Mouse (Mus musculus) thymus, adult 2 months (tissue): ENCODE results near the gene Fam25c. TPM values are rescaled to one million over a fixed set of nuclear protein-coding genes. Genes with fewer than 3 reads are reported as not detected.

ENCODE experiments used
- DNase-seq: peaks from one replicate; pipeline ENCODE4 v3.0.0; 2021
- H3K27ac ChIP-seq: fragments of 200-500 bp; 2 replicates; pipeline ENCODE4 v1.5.1; 2012; ENCODE audit warnings: low read length, control low read depth; ENCODE audit not compliant: control insufficient read depth, insufficient read depth
- H3K27me3 ChIP-seq: fragments of 200-500 bp; 2 replicates; pipeline ENCODE4 v1.6.1; 2012; ENCODE audit warnings: mild to moderate bottlenecking, low read length, moderate library complexity, mixed read lengths; ENCODE audit not compliant: control insufficient read depth, insufficient read depth
- H3K36me3 ChIP-seq: fragments of 200-500 bp; 2 replicates; pipeline ENCODE4 v1.6.1; 2012; ENCODE audit warnings: mild to moderate bottlenecking, low read length, moderate library complexity; ENCODE audit not compliant: control insufficient read depth, insufficient read depth
- H3K4me1 ChIP-seq: fragments of 200-500 bp; replicated peaks from 2 replicates; pipeline ENCODE4 v1.6.1; 2012; ENCODE audit warnings: low read length; ENCODE audit not compliant: control insufficient read depth, insufficient read depth
- H3K4me3 ChIP-seq: fragments of 200-500 bp; 2 replicates; pipeline ENCODE4 v1.5.1; 2012; ENCODE audit warnings: mild to moderate bottlenecking, low read length, control low read depth, moderate library complexity; ENCODE audit not compliant: control insufficient read depth, insufficient read depth
- CTCF ChIP-seq: fragments of 200-500 bp; IDR thresholded peaks from 2 replicates; pipeline ENCODE4 v1.5.1; 2012; ENCODE audit warnings: mild to moderate bottlenecking, control low read depth, low read length, moderate library complexity, borderline replicate concordance; ENCODE audit not compliant: control insufficient read depth, poor library complexity, insufficient read depth; ENCODE audit errors: extremely low read depth
- POLR2A ChIP-seq: fragments of 200-500 bp; IDR thresholded peaks from 2 replicates; pipeline ENCODE4 v1.6.1; 2012; ENCODE audit warnings: mild to moderate bottlenecking, low read length, control low read depth, moderate library complexity; ENCODE audit not compliant: control insufficient read depth, poor library complexity, insufficient read depth; ENCODE audit errors: extremely low read depth
- WGBS: fragments of 180-500 bp; shearing (Covaris S2); methylation state at CpG from one replicate; pipeline ENCODE4 v1.1.7; 2018; 5-methylcytosine and 5-hydroxymethylcytosine counted together
- polyA plus RNA-seq: library from polyadenylated mRNA; depleted of rRNA; stranded (reverse); fragments of >200 nt; gene quantifications from 2 replicates; pipeline ENCODE4 v1.2.3, GENCODE M21; 2012

Fam25c gene
- polyA plus RNA-seq, 1 experiment: 2.2 TPM

DNA sequence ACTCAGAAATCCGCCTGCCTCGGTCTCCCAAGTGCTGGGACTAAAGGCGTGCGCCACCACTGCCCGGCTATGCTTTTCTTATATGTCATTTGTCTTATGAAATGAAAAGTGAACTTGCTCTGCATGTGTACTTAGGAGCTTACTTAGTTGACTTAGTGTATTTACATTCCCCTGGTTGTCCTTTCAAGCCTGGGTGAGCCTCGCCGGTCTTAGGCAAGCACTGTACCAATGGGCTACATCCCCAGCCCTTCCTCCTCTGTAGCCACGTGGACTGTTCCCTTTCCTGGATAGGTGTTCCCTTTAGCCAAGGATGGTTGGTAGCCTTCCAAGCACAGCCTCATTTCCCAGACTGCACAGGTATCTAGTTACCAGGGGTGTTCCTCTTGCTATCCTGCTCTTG, 6.2 kb downstream of the Fam25c start:
- WGBS: 93% methylated on average over 8 of the region's 8 CpGs
- no peak for TF ChIP-seq POLR2A
- H3K36me3 ChIP-seq: peaks cover 4% of the 10 kb centered on the region; the same call in 1 of the 2 replicates
- no peak overlapping the region for H3K4me3 ChIP-seq
- H3K4me1 ChIP-seq: no peaks in the 10 kb centered on the region
- no peaks in the 10 kb centered on the region for H3K27me3 ChIP-seq
- no peak overlapping the region for H3K27ac ChIP-seq
- DNase-seq: no peak

DNA sequence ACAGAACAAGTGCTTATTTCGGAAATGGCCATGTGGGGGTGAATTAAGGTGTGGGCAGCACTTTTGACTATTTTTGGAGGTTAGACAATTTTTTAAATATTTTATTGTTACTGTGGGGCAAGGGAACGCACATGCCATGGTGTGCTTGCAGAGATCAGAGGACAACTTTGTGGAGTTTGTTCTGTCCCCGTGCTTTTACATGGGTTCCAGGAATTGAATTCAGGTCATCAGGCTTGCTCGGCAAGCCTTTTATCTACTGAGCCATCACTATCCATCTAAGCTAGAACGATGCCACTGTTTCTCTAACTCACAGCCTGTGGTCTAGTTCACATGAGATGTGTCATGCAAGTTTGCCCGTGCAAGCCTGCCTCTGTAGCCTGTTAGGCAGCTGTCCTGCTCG, 6.9 kb downstream of the Fam25c start:
- Histone ChIP-seq H3K4me1 (no peaks in the 10 kb centered on the region), H3K27ac (no peak overlapping the region), H3K4me3 (no peak overlapping the region), H3K36me3 (peaks cover 8% of the 10 kb centered on the region), H3K27me3 (no peaks in the 10 kb centered on the region)
- 91% methylated on average over 7 of the region's 7 CpGs for WGBS
- no peak for DNase-seq
- TF ChIP-seq CTCF: no peak
- no peak for TF ChIP-seq POLR2A

DNA sequence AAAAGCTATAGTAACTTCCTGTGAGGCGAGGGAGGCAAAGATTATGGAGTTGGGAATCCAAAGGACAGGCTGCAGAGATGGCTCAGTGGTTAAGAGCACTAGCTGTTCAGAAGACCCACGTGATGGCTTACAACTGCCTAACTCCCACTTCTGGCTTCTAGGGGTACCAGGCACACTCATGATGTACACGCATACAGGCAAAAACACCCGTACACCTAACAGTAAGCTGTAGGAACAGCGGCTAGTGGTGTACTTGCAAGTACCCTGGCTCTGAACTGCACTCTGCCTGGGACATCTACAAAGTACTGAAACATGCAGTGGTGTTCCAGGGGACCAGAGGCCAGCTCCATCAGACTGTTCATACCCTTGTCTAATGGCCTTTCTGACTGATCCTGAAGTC, 8.1 kb downstream of the Fam25c start:
- 94% methylated on average over 5 of the region's 5 CpGs for WGBS
- H3K36me3 ChIP-seq: peaks cover 18% of the 10 kb centered on the region
- TF ChIP-seq CTCF (no peak), POLR2A (no peak)
- H3K4me1 ChIP-seq: no peaks in the 10 kb centered on the region
- no peak overlapping the region for H3K4me3 ChIP-seq
- DNase-seq: no peak
- no peak overlapping the region for H3K27ac ChIP-seq
- H3K27me3 ChIP-seq: no peaks in the 10 kb centered on the region

DNA sequence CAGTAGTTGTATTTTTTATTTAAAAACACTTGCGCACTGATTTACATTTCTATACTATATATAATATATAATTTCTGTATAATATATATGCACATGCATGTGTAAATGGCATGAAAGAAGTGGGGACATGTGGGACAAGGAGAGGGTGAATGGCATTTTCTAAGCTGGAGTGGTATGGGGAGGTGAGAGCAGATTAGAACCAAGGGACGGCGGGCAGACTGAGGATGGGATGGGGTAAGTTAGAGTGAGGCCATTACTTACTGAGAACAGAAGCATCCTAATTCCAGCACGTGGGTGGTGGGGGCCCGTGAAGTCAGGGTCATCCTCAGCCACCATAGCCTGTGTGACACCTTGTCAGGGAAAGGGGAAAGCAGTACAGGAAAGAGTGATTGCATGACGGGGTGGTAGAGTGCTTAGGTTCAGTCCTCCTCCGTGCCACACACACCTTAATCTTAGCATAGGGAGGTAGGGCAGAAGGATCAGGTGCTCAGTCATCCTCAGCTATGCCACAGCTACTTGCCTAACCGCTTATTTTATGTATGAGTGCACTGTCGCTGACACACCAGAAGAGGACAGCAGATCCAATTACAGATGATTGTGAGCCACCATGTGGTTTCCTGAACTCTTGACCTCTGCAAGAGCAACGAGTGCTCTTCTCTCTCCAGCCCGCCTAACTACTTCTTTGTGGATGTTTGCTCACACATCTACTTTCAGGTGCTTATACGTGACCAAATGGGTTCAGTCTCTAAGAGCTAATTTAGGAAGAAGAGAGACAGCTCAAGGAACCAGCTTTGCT, 9.3 kb downstream of the Fam25c start:
- peaks cover 24% of the 10 kb centered on the region for H3K36me3 ChIP-seq
- no peak for DNase-seq
- H3K4me1 ChIP-seq: no peaks in the 10 kb centered on the region
- H3K27ac ChIP-seq: no peak overlapping the region
- no peak for TF ChIP-seq CTCF
- no peak for TF ChIP-seq POLR2A
- no peaks in the 10 kb centered on the region for H3K27me3 ChIP-seq
- no peak overlapping the region for H3K4me3 ChIP-seq
- WGBS: 87% methylated on average over 12 of the region's 12 CpGs

DNA sequence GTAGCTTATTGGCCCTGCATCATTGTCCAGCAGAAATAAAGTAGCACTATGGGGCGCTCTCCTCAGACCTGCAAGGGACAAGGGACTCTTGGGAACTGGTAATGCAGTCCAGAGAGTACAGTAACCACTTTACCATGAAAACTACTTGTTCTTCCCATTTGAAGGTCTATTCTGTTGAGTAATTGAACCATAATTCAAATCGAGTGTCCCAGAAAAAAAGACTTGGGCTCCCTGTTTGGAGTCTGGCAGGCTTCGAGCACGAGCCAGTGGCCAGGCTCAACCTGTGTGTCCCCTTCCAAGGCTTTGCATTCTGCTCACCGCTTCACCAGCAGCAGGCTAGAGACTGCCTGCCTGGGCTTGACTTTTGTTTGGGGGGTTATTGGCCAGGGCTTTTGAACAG, 10.9 kb downstream of the Fam25c start:
- Histone ChIP-seq H3K4me1 (no peaks in the 10 kb centered on the region), H3K27ac (no peak overlapping the region), H3K36me3 (peaks cover 37% of the 10 kb centered on the region), H3K27me3 (no peaks in the 10 kb centered on the region), H3K4me3 (no peak overlapping the region)
- TF ChIP-seq CTCF (no peak), POLR2A (no peak)
- no peak for DNase-seq
- WGBS: 94% methylated on average over 5 of the region's 5 CpGs

DNA sequence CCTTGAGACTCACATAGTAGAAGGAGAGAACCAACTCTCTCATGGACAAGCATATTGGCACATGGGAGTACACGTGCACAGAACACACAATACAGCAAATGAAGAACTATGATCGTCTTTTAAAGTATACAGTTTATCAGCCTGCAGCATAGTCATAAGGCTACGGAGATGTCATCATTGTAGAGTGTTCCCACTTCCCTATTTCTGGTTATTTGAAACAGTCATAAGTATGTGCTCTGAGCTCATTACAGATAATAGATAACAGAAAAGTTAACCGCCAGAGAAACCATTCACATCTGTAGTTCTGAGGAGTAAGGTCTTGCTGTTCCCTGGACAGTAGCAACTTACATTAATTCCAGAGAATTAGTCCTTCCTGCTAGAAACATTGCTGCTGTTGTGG, 12.2 kb downstream of the Fam25c start:
- DNase-seq: no peak
- Histone ChIP-seq H3K36me3 (peaks cover 46% of the 10 kb centered on the region), H3K27ac (no peak overlapping the region), H3K4me3 (no peak overlapping the region), H3K4me1 (no peaks in the 10 kb centered on the region), H3K27me3 (no peaks in the 10 kb centered on the region)
- TF ChIP-seq CTCF: no peak
- no peak for TF ChIP-seq POLR2A
- WGBS: 90% methylated on average over 4 of the region's 4 CpGs

DNA sequence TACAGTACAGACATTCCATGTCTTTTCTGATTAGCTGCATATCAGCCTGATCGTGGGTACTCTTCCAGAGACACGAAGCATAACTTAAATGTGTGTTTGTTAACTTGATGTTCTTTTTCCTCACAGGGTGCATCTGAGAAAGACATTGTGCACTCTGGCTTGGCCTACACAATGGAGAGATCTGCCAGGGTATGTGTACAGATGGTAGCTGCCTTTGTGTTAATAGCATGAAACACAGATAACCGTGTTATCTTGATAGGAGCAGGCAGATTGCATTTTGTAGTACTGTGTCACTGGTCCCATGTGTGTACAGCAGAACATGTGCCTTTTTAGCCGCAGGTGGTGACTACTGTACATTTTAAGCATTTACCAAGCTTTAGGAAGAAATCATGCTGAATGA, 13.2 kb downstream of the Fam25c start:
- TF ChIP-seq POLR2A (no peak), CTCF (no peak)
- H3K4me3 ChIP-seq: no peak overlapping the region
- H3K36me3 ChIP-seq: peaks cover 51% of the 10 kb centered on the region
- no peaks in the 10 kb centered on the region for H3K27me3 ChIP-seq
- DNase-seq: no peak
- WGBS: 98% methylated on average over 4 of the region's 4 CpGs
- H3K4me1 ChIP-seq: no peaks in the 10 kb centered on the region
- H3K27ac ChIP-seq: no peak overlapping the region
